Mouse (Mus musculus) erythroblast, embryonic 14.5 days (primary cell): ENCODE data around the gene Fam3b.

Source experiments
- GATA1 ChIP-seq: IDR thresholded peaks from 2 replicates; pipeline ENCODE4 v1.6.1; 2012; ENCODE audit warnings: low read length, inconsistent platforms, mixed read lengths
- TAL1 ChIP-seq: IDR thresholded peaks from 3 replicates; pipeline ENCODE4 v1.6.1; 2012; ENCODE audit warnings: low read length, inconsistent platforms, mixed read lengths

- no peak for TF ChIP-seq GATA1
- TF ChIP-seq TAL1 = no peak
These were observed 3.1 kb downstream of the Fam3b start for GRCm38 (mm10) chr16:97511495-97511894.
